Mouse (Mus musculus): ENCODE data around the gene Mif4gd.
"Not testable (repeated sequence)": the region's sequence is repeated elsewhere in the genome, so short reads cannot be mapped to it uniquely, and the experiment has no call there.

The Mif4gd gene

DNA sequence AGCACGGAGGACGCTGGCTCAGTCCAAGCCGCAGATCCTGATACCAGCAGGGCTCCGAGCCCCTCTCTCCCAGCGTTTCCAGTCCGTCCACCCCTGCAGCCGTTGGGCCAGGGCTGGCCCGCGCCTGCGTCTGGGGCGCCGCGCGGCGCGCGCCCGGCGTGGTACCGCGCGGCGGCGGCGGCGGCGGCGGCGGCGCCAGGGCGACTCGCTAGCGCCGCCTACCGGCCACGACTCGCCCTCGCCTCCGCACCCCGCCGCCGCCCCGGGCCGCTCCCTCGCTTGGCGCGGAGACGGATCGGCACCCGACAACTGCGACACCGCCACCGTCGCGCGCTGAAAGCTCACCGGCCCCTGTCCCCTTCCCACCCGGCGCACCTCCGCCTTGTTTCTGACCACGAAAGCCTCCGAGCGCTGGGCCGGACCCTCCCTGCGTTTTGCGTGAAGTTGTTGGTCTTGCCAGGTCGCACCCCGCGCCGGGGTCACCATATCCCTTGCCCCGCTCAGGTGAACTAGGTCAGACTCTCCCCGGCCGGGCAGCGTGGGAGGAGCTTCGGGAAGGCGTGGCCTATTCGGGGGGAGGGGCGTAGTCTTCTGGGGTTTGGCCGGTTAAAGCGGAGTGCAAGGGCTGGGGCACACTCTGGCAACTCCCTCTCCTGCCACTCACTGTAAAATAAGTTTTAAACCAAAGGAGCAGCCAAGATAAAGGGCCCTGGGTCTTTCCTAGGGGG, at the start of gene Mif4gd:
TSS of gene Mif4gd (minus strand) at position 560 of the 728 bp plus-strand sequence.
- DNase-seq = peak; percentile 92

DNA sequence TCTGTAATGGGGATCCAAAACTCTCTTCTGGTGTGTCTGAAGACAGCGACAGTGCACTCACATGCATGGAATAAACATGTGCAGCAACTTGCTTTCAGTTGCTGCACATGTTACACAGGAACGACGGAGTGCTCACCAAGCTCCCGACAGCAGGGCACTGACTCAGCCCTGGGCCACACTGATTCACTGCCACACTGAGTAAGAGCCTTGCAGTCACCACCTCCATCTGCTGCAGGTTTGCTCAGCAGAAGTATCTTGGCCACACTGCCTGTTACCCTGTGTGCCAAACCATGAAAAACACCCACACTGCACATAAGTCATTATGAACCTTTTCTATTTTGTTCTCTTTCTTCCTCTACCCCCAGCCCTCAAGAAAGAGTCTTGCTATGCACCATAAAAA, 47.6 kb upstream of the Mif4gd start:
- DNase-seq = no peak

DNA sequence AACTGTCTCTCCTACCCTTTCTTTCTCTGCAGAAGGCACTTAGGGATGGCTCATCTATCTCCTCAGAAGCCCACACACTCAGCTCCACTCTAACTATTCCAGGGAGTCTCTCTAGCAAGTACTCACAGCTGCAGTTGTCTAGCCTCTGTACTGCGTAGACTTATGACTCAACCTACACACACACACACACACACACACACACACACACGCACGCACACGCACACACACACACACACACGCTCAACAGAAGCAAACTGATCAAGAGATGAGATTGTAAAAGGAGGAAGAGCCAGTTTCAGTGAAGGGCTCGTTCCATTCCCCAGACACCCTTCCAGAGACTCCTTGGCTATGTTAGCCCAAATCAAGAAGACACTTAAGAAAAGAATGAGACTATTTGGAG, 45.8 kb upstream of the Mif4gd start:
- no peak for DNase-seq

DNA sequence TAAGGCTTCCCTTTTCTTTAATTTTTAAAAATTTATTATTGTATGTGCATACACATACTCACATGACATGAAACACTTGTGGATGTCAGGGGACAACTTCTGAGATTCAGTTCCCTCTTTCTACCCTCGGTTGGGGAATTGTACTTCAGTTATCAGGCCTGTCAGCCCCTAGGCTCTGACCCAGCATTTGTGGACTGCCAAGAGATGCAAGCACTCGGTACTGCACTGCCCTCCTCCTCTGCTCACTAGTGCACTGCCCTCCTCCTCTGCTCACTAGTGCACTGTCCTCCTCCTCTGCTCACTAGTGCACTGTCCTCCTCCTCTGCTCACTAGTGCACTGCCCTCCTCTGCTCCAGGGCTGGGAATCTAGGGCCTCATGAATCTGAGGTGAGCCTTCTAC, 41.4 kb upstream of the Mif4gd start:
- DNase-seq = no peak

DNA sequence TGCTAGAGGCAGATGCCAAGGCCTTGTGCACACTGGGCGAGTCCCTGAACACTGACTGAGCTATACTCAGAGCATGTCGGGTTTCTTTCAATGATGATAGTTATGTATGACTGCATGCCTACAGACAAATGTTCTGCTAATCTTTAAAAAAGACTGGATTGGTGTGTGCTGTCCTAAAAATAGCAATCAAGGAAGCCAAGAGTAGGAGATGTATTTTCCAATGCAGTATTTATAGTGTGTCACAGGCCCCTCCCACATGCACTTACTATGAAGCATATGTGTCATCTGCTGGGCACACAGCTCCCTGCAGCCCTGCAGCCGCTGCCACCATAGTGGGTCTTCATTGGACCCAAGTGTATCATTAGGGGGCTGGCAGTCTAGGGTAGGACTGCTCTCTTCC, 40.4 kb upstream of the Mif4gd start:
- DNase-seq = no peak

DNA sequence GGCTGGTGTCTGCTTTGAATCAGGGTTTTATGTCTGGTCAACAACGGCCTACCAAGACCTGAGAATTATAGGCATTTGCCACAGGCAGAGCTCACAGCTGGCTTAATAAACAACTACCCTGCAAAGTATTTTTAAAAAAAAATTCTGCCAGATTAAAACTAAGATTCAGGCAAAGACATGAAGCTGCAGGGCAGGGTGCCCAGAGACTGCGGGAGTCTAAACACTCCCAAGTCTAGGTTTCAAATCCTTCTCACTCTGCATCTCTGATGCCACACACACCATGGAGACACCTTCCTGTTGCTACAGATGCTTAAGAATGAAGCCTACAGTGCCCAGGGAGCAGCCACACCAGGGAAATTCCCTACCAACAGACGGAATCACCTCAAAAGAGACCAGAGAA, 38.9 kb upstream of the Mif4gd start:
- no peak for DNase-seq

DNA sequence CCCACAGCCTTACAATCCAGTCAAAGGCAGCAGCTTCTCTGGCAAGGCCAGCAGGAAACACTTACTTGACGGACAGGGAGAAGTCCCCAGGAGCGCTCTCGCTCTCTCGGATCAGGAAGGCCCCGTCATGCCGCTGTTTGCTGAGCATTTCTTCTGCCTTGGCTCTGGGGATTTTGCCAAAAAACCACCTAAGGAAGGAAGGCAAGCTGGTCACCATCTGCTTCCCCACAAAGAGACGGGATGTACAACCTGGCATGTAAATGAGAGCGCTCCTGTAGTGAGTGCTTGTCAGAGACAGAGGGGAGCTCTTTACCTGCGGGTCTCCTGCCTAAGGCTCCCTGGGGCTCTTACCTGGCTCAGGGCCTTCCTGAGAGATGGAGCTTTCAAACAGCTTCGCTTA, 36.9 kb upstream of the Mif4gd start:
- peak; percentile 88 for DNase-seq

DNA sequence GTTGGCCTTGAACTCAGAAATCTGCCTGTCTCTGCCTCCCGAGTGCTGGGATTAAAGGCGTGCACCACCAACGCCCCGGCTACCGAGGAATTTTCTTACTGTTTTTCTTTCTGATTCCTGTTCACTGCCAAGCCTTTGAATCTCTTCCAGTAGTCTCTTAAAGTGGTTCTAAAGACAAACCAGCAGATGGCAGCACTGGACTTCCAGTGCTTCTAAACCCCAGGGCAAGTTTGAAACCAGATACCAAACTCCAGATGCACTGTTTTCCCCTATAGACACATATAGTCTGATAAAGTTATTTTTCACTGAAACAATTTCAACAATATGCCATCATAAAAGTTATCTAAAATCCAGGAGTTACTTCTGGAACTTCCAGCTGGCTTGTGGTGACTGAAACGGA, 34.7 kb upstream of the Mif4gd start:
- DNase-seq = peak; percentile 54

DNA sequence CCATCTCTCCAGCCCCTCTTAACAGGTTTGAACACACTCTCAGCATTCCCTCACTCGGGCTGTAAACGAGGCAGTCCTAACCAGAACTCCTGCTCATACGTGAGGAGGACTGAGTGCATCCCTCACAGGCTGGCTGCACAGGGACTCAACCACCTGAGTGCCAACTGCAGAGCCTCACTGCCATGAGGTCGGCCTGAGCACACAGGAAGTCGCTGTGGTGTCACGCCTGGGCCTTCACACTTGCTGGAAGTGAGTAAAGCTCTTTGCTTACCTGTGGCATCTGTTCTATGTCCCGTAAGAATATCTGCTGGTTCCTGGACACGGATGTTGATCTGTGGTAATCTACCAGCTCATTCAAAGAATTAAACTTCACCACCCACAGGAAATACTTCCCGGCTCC, 33.7 kb upstream of the Mif4gd start:
- no peak for DNase-seq

DNA sequence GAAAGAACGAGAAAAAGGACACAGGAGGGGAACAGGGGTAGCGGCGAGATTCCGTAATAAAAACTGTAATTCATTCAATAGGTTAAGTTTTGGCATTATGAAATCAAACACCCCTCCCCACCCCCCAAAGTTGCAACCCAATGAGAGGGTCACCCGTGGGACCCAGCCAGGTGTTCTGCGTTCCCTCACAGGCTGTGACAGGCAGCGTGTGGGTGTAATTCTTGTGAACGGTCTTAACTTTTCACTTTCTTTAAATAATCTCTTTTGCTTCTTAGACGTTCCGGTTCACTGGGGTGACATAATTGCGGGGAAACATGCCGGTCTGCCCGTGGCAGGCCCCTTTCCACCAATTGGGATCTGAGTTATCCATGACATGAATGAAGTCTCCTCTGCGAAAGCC, 32.7 kb upstream of the Mif4gd start:
- not testable (repeated sequence) for DNase-seq

DNA sequence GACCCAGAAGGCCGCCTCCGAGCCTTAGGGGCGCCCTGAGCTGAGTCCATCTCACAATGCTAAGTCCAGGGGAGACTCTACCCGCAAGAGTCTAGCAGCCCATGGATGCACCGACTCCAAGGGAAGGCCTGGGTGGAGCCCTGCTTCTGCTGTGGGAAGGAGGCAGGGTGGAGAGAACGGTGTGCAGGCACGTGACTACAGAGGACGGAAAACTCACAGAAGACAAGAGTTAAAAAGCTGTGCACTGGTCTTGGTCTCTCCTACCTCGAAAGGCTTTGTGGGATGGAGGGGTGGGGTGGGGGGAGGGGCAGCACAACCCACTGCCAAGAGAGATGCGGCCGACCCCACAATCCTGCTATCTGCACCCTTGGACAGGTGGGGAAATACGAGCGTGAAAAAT, 31.5 kb upstream of the Mif4gd start:
- no peak for DNase-seq

DNA sequence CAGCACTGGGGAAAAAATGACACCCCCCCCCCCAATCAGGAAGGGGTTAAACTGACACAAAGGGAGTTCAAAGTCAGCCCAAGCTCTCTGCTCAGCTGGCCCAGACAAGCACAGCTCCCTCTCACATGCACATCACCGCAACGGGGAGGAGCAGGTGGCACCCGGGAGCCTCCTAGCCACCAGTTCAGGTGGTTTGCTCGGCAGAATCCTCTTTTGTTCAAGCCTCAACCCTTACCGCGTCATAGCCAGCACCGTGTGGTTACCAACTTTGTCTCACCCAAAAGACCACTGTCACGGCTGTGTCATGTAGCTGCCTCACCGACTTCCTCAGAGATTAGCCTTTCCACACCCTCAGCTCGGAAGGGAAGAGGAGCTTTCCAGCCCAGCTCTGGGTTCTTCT, 30.5 kb upstream of the Mif4gd start:
- DNase-seq = no peak

DNA sequence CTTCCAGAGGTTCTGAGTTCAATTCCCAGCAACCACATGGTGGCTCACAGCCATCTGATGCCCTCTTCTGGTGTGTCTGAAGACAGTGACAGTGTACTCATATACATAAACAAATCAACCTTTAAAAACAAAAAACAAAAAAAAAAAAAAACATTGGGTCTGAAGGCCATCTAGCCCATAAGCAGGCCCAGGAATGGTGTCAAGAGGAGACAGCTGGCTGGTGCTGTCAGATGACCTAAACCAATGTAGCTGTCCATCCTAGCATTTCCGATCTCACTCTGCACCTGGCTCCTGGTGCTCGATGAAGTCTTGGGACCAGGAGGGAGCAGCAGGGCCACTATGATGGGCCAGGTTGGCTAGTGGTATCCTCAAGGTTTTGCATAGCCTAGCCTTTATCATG, 29.9 kb upstream of the Mif4gd start:
- no peak for DNase-seq

DNA sequence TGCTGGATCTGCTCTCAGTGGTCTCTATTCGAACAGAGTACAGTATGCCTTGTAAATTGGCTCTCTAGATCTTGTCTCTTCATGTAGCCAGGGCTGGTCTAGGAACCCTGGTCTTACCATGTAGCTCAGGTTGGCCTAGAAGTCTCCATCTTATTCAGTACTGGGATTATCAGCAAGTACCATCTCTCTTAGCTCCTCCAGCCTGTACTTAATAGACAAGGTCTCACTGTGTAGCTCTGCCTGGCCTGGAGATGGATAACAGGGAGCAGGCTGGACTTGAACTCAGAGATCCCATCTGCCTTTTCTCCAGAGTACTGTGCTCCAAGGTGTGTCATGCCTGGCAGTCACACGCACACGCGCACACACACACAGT, 28.9 kb upstream of the Mif4gd start:
- no peak for DNase-seq

DNA sequence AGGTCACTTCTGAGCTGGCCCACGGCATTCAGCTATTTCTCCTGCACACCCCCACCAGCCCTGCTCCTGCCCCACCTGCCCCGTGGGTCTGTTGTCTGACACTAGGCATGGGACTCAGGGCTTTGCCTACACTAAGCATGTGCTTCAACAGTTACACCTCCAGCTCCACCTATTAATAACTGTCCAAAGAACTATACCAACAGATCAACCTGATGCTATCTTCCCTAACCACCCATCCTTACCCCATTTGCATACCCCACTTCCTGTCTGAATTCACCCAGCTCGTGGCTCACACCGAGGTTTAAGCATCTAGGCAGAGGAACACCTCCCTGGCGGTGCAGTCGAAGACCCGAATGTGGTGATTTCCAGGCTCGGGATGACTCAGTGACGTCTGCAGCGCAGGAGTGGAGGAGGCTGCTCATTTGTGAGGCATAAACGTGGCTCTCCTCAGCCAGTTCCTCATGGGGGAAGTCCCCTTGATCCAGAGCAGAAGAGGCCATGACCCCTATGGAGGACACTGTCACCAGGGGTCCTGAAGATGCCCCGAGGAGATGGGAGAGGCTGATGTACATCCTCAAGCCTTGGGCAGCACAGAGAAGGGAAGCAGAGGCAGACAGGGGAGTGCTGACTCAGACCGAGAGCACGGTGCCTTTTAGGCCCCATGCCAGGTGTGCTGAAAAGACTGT, 28.4 kb upstream of the Mif4gd start:
- DNase-seq = no peak

DNA sequence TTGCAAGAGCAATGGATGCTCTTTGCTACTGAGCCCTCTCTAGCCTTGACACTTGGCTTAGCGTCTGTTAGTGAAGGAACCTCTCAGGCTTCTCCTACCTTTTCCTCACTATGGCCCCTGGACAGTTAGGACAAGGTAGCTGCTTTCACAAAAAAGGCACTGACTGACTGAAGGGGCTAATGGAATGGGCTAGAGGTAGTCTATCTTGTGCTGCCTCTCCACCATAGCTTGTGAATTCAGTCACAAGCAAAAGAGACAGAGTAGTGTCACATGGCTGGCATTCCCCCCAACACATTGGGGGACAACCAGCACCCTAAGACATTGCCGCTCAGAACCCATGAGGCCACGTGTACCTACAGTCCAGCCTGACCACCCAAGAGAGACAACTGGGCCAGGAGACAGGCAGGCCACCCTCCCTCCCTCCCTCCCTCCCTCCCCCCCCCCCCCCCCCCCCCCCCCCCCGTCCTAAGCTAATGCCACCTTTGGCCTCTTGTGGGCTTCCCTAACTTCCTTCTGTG, 27.6 kb upstream of the Mif4gd start:
- no peak for DNase-seq

DNA sequence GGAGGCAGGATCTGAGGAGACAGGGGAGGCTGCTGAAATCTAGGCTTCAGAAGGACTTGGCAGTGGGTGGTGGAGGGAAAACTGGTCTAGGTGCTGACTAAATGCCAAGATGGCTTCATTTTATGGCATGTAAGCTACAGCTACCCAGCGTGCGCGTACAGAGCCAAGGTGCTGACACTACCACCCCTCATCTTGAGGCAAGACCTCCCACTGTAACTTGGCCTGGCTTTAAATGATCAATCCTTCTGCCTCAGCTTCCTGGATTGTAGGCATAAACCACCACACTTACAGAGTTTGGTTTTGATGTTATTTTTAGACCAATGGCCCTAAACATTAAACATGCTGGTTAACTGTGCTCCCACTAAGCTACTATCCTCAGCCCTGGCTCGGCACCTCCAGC, 26.8 kb upstream of the Mif4gd start:
- no peak for DNase-seq

DNA sequence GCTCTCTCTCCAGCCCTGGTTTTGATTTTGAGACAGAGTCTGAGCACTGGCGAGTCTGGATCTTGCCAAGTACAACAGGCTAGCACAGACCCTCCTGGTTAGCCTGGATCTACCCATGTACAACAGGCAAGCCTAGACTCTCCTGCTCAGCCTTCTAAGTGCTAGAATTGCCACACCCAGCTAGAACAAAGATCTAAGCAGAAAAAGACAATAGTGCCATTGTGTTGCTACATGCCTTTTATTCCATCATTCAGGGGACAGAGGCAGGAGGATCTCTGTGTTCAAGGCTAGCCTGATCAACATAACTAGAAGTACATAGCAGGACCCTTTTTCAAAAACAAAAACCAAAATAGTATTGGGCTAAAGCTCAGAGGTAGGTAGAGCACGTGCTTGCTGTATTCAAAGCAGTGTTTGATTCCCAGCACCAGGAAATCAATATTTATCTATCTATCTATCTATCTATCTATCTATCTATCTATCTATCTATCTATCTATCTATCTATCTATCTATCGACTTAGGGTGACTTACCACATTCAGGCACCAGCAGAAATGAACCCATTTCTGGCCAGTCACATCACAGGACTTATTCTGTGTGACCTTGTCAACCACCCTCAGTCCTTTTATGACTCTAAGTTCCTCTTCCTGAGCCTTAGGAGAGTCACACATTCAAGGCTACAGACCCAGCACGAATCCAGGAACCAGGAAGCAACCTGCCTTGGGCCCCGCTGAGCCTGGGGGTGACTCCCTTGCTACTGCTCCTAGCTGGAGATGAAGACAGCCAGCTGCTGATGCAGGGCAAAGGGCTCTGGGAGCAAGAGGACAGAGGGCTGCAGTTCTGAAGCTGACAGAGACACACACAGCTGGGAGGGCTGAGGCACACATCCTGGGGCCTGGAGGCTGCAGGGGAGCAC, 26.0 kb upstream of the Mif4gd start:
- DNase-seq = no peak

DNA sequence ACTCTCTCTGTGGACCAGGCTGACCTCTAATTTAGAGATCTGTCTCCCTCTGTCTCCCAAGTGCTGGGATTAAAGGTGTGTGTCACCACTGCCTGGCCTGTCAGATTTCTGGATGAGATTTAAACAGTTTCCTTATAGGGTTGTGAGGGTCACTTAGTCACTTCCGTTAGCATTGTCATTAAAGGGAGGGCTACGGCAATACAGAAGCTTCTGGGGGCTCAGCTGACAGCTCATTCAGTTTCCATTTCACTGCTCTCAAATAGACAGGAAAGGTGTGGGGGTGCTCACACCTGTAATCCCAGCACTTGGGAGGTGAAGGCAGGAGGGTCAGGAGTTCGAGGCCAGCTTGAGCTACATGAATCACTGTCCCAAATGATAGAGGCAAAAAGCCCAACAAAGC, 24.2 kb upstream of the Mif4gd start:
- no peak for DNase-seq

DNA sequence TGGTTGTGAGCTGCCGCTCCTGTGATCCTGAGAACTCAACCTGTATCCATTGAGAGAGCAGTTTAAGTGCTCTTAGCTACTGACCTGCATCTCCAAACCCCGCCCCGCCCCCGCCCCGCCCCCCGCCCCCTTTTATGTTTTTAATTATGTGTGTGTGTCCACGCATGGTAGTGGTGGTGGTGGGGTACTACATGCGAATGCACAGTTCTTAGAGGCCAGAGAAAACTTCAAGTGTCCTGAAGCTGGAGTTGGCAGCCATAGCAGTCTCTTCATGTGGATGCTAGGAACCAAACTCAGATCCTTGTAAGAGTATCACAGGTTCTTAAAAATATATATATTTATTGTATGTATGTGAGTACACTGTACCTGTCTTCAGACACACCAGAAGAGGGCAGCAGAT, 22.7 kb upstream of the Mif4gd start:
- DNase-seq = no peak

DNA sequence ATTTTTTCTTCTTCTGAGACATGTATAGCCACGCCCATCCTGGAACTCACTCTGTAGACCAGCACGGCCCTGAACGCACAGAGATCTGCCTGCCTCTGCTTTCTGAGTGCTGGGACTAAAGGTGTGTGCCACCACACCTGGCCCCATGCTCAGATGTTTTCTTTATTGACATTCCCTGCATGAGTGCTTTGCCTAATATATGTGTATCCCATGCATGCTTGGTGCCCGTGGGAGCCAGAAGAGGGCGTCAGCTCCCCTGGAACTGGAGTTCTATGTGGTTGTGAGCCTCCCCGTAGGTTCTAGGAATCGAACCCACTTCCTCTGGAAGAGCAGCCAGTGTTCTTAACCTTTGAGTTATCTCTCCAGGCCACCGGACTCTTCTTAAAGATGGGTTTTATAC, 22.3 kb upstream of the Mif4gd start:
- no peak for DNase-seq

DNA sequence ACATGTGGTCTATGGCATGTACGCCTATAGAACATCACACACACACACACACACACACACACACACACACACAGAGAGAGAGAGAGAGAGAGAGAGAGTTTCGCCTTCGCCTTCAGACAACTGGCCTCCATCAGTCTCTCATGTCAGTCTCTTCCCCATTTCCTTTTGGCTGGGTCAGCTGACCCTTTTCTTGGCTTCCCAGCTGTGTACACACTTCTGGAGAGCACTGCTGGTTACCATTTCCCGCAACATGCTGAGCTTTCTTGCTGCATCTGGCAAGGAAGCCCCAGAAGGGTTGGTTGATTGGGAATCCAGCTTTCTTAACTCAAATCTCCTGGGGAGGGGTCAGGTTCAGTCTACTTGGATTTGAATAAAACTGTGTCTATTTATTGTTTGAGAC, 21.3 kb upstream of the Mif4gd start:
- DNase-seq = no peak

DNA sequence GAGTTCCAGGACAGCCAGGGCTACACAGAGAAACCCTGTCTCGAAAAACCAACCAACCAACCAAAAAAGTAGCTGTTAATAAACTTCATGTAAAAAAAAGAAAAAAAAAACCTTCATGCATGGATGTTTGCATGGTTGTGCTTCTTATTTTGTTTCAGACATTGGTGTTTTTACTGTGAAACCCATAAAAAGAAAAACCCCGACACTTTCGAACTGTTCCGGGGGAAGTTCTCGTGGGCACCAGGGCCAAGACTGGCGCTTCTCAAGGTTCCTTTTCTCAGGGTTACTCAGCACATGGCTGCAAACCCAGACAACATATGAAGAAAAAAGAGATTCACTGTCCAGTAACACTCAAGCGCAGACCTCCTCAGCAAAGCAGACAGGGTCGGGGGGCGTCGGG, 20.1 kb upstream of the Mif4gd start:
- no peak for DNase-seq

DNA sequence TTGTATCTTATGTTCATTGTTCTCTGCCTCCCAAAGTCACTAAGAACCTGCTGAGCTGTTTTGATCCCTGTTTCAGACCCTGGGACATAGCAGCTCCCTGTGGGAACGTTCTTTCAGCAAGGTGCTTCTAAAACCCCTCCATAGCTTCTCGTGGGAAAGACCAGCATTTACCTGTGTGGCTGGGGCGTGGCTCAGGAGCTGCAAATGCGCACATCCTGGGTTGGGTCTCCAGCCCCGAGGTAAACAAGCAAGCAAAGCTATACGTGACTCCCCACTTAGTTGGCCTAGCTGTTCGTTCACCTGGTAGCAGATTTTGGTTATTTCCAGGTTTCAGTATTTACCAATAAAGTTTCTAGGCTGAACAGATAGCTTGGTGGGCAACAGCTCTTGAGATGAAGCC, 19.5 kb upstream of the Mif4gd start:
- no peak for DNase-seq

Data from cerebellum, adult 11 months (tissue).